Mouse (Mus musculus) embryonic facial prominence, embryonic 13.5 days (tissue): ENCODE data around the gene Gstz1. TPM values are rescaled to one million over a fixed set of nuclear protein-coding genes. Genes with fewer than 3 reads are reported as not detected.

Source experiments
- ATAC-seq: fragments of 200-750 bp; cut with Nextera tagmentation; 2 replicates; pipeline ENCODE4 v1.8.0; 2017; ENCODE audit warnings: low read depth; ENCODE audit not compliant: insufficient number of reproducible peaks, insufficient read depth, low FRiP score, low TSS enrichment
- H3K27ac ChIP-seq: fragments of 300-500 bp; sonication (generic); 2 replicates; pipeline ENCODE4 v1.5.1; 2015; ENCODE audit warnings: moderate library complexity, mild to moderate bottlenecking, inconsistent platforms
- H3K27me3 ChIP-seq: fragments of 300-500 bp; sonication (generic); 2 replicates; pipeline ENCODE4 v1.6.1; 2015; ENCODE audit warnings: mild to moderate bottlenecking, inconsistent platforms
- H3K36me3 ChIP-seq: fragments of 300-500 bp; sonication (generic); 2 replicates; pipeline ENCODE4 v1.6.1; 2015; ENCODE audit warnings: mild to moderate bottlenecking, inconsistent platforms
- H3K4me1 ChIP-seq: fragments of 300-500 bp; sonication (generic); 2 replicates; pipeline ENCODE4 v1.6.1; 2015; ENCODE audit warnings: inconsistent platforms
- H3K4me2 ChIP-seq: fragments of 300-500 bp; sonication (generic); 2 replicates; pipeline ENCODE4 v1.6.1; 2015; ENCODE audit warnings: moderate library complexity, mild to moderate bottlenecking, inconsistent platforms
- H3K4me3 ChIP-seq: fragments of 300-500 bp; sonication (generic); 2 replicates; pipeline ENCODE4 v1.5.1; 2015; ENCODE audit warnings: mild to moderate bottlenecking, inconsistent platforms
- H3K9ac ChIP-seq: fragments of 300-500 bp; sonication (generic); 2 replicates; pipeline ENCODE4 v1.6.1; 2015; ENCODE audit warnings: mild to moderate bottlenecking, inconsistent platforms
- H3K9me3 ChIP-seq: fragments of 300-500 bp; sonication (generic); 2 replicates; pipeline ENCODE4 v1.6.1; 2016; ENCODE audit warnings: inconsistent platforms
- WGBS: fragments of 180-500 bp; shearing (Covaris S2); methylation state at CpG from one replicate; pipeline ENCODE4 v1.1.7; 2015; ENCODE audit warnings: mixed read lengths; 5-methylcytosine and 5-hydroxymethylcytosine counted together
- polyA plus RNA-seq: library from polyadenylated mRNA; unstranded; fragments of >200 nt; fragmentation: Nextera tagmentation; extraction: Ambion mirVana; gene quantifications from 2 replicates; pipeline ENCODE4 v1.2.1, GENCODE M21; 2015

Gstz1 gene
- polyA plus RNA-seq: 29.1 and 32.1 TPM in 2 replicates

DNA sequence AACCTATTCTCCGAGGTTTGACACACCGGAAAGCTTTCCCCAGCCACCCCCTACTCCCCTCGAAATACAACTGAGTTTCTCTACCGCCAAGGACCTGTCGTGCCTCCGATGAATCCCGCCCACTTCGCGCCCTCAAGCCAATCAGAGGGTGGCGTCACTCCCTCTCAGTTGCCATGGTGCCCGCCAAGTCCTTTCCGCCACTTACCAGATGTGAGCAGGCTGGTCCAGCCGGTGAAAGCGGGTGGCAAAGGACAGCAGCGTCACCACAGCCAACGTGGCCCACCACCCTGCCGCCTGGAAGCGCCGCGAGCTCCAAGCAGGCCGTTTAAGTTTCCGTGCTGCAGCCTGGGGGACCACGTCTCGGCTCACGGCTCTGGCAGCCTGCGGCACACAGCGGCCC is at the start of gene Gstz1:
Gstz1 (plus strand) TSS at position 200 of the 400 bp plus-strand sequence.
- Histone ChIP-seq H3K36me3 (peaks cover 8% of the 10 kb centered on the region), H3K27me3 (no peaks in the 10 kb centered on the region), H3K4me1 (peaks cover 15% of the 10 kb centered on the region), H3K27ac (peak within 1 kb of the TSS; percentile 96), H3K4me2 (peak within 1 kb of the TSS; percentile 66), H3K9me3 (no peaks in the 10 kb centered on the region), H3K4me3 (peak within 1 kb of the TSS; percentile 91), H3K9ac (peak within 1 kb of the TSS; percentile 85)
- under 1% methylated on average over 27 of the region's 27 CpGs for WGBS
- ATAC-seq: peak; percentile 85

GRCm38 (mm10) chr12:87100331-87100730 is 46.6 kb upstream of the Gstz1 start:
- no peaks in the 10 kb centered on the region for H3K36me3 ChIP-seq
- 85% methylated on average over 4 of the region's 4 CpGs for WGBS
- H3K27me3 ChIP-seq: peaks cover 43% of the 10 kb centered on the region

DNA sequence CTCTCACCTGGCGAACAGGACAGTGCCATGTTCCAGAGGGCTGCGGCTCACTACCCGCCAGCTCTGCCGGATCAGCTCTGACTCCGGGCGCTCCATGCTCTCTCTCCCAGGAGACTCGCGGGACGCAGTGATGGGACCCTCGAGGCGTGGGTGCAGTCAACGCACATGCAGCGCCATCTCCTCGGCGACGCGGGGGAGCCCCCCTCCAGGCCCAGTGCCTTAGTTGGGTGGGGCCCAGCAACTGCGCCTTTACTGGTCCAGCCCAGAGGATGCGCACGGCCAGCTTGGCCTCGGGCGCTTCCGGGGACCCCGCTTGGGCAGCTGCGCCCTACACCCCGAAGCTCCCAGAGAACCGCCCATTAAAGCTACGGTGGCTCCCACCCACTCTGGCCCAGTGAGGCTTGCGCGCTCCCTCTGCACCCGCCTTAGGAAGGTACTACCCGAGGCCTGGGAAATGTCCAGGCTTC is 44.8 kb upstream of the Gstz1 start, which contains the start of gene Ngb:
Ngb (minus strand) TSS at position 375 of the 467 bp plus-strand sequence.
- ATAC-seq: no peak
- H3K4me3 ChIP-seq: peak within 1 kb of the TSS; percentile 39
- peak within 1 kb of the TSS; percentile 27; the same call in 1 of the 2 replicates for H3K9ac ChIP-seq
- H3K4me1 ChIP-seq: peaks cover 10% of the 10 kb centered on the region
- H3K4me2 ChIP-seq: peak within 1 kb of the TSS; percentile 68
- peaks cover 43% of the 10 kb centered on the region for H3K27me3 ChIP-seq
- H3K36me3 ChIP-seq: no peaks in the 10 kb centered on the region
- no peak within 1 kb of the TSS for H3K27ac ChIP-seq
- WGBS: 2% methylated on average over 32 of the region's 32 CpGs
- H3K9me3 ChIP-seq: no peaks in the 10 kb centered on the region

More at GRCm38 (mm10) chr12:87100331-87100730, 46.6 kb upstream of the Gstz1 start:
- ATAC-seq: no peak
- Histone ChIP-seq H3K4me1 (peaks cover 10% of the 10 kb centered on the region), H3K9ac (no peak overlapping the region), H3K4me2 (no peak overlapping the region), H3K27ac (no peak overlapping the region), H3K9me3 (no peaks in the 10 kb centered on the region), H3K4me3 (no peak overlapping the region)

GRCm38 (mm10) chr12:87103471-87103870 is 43.5 kb upstream of the Gstz1 start:
- H3K36me3 ChIP-seq: peaks cover 3% of the 10 kb centered on the region; the same call in 1 of the 2 replicates
- 87% methylated on average over 4 of the region's 4 CpGs for WGBS
- no peak for ATAC-seq
- H3K9ac ChIP-seq: no peak overlapping the region
- no peak overlapping the region for H3K4me3 ChIP-seq
- peaks cover 10% of the 10 kb centered on the region for H3K4me1 ChIP-seq
- no peak overlapping the region for H3K27ac ChIP-seq
- H3K4me2 ChIP-seq: no peak overlapping the region
- no peaks in the 10 kb centered on the region for H3K9me3 ChIP-seq
- H3K27me3 ChIP-seq: peaks cover 43% of the 10 kb centered on the region

DNA sequence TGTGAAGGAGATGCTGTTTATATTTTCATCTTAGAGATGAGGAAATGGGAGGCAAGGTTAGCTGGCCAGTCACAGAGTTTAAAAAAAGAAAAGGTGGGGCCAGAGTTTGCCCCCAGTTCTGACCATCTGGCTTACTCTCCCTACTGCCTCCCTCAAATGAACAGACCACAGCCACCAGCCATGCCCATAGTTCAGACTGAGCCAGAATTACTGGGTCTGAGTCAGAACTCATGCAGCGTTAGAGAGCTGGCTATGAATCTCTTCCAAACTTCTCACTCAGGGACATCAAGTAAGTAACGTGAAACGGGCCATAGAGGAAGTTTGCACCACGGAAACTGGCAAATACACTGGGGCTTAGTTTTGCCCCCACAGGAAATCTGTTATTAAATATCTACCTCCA is 42.2 kb upstream of the Gstz1 start:
- H3K4me3 ChIP-seq: no peak overlapping the region
- H3K9ac ChIP-seq: no peak overlapping the region
- H3K27me3 ChIP-seq: peaks cover 39% of the 10 kb centered on the region
- H3K36me3 ChIP-seq: peaks cover 16% of the 10 kb centered on the region
- ATAC-seq: no peak
- no peaks in the 10 kb centered on the region for H3K9me3 ChIP-seq
- H3K27ac ChIP-seq: no peak overlapping the region
- no peak overlapping the region for H3K4me2 ChIP-seq
- WGBS: 66% methylated on average over 4 of the region's 4 CpGs
- H3K4me1 ChIP-seq: peaks cover 10% of the 10 kb centered on the region

GRCm38 (mm10) chr12:87107357-87107977 is 39.5 kb upstream of the Gstz1 start:
- 34% methylated on average over 3 of the region's 3 CpGs for WGBS
- ATAC-seq: no peak
- Histone ChIP-seq H3K27ac (no peak overlapping the region), H3K4me3 (no peak overlapping the region), H3K4me2 (no peak overlapping the region), H3K9ac (no peak overlapping the region), H3K36me3 (peaks cover 35% of the 10 kb centered on the region), H3K9me3 (no peaks in the 10 kb centered on the region), H3K27me3 (peaks cover 12% of the 10 kb centered on the region), H3K4me1 (no peaks in the 10 kb centered on the region; the same call in 1 of the 2 replicates)

DNA sequence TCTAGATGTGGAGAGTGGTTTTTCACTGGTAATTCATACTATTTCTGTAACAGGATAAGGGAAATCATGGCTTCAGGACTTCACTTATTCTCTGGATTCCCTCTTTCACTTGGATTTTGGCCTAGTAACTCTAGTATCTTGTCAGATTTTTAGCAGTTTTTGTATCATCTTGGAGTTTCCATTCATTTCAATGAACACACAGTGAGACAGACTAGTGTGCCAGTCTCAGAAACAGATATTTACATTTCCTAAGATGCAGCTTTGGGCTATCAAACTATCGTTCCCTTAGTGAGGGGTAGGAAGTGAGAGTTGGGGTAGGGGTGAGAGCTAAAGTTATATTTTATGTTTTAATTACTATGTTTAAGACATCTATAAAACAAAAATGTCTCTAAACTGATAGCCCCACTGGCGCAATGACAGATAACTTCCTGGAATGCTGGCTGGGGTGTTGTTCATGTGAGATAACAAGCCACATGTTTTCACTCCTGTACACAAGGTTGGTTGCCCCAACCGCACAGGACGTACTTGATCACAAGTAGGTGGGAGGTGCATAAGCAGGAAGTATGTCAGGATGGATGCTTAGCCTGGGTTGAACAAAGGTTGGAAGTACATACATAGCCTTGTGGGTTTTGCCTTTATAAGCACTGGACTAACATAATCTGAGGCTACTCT is 24.9 kb upstream of the Gstz1 start:
- H3K27me3 ChIP-seq: no peaks in the 10 kb centered on the region
- no peak overlapping the region for H3K4me2 ChIP-seq
- H3K27ac ChIP-seq: no peak overlapping the region
- H3K9ac ChIP-seq: no peak overlapping the region
- no peak overlapping the region for H3K4me3 ChIP-seq
- no peaks in the 10 kb centered on the region for H3K9me3 ChIP-seq
- no peaks in the 10 kb centered on the region for H3K4me1 ChIP-seq
- ATAC-seq: no peak
- peaks cover 31% of the 10 kb centered on the region for H3K36me3 ChIP-seq
- WGBS: 95% methylated on average over 4 of the region's 4 CpGs

DNA sequence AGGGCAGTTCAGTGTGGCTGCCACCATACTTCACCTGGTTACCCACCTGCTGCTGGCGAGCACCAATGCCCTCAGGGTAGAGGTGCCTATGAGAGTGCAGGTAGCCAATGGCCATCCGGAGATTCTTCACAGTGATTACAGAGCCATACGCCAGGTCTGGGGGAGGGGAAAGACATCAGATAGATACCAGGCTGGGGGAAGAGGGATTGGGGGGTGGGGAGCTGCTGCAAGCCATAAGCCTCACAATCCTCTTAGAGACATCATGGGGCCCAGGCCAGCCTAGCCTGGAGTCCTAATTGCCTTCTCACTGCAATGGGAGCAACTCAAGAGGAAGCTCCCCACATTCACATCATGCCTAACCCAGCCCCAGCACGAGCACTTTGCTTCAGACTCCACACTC is 19.7 kb upstream of the Gstz1 start:
- Histone ChIP-seq H3K4me1 (no peaks in the 10 kb centered on the region), H3K36me3 (peaks cover 42% of the 10 kb centered on the region), H3K4me2 (no peak overlapping the region), H3K27me3 (no peaks in the 10 kb centered on the region), H3K27ac (no peak overlapping the region), H3K4me3 (no peak overlapping the region), H3K9me3 (no peaks in the 10 kb centered on the region), H3K9ac (no peak overlapping the region)
- ATAC-seq: no peak; the same call in 1 of the 2 replicates
- WGBS: 56% methylated on average over 4 of the region's 4 CpGs

- Histone ChIP-seq H3K4me2 (no peak overlapping the region), H3K9ac (no peak overlapping the region), H3K9me3 (no peaks in the 10 kb centered on the region), H3K36me3 (peaks cover 29% of the 10 kb centered on the region), H3K4me3 (no peak overlapping the region), H3K27me3 (no peaks in the 10 kb centered on the region), H3K27ac (no peak overlapping the region), H3K4me1 (no peaks in the 10 kb centered on the region)
- ATAC-seq: no peak
- WGBS: 89% methylated on average over 4 of the region's 4 CpGs
Observed at GRCm38 (mm10) chr12:87130224-87130623, 16.7 kb upstream of the Gstz1 start.

DNA sequence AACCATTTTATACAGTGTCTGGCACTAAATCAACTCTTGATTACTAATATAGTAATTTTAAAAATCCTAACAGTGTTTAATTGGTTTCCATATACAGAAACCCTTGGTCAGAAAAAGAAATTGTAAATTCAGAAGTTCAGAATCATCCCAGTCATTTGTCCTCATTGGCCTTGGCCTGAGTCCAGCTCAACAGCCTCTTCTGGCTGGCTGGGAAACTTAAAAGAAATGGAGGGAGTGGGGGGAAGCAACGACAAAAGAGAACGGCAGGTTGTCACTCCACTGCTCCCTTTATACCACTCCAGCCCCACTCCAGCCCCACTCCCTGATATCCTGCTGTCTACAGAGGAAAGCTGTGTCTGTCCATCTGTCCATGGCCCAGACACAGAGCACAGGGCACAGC is 15.8 kb upstream of the Gstz1 start:
- WGBS: 80% methylated on average over 2 of the region's 2 CpGs
- no peak overlapping the region for H3K27ac ChIP-seq
- no peak for ATAC-seq
- peaks cover 31% of the 10 kb centered on the region for H3K36me3 ChIP-seq
- H3K9me3 ChIP-seq: no peaks in the 10 kb centered on the region
- H3K9ac ChIP-seq: no peak overlapping the region
- no peak overlapping the region for H3K4me3 ChIP-seq
- H3K4me1 ChIP-seq: no peaks in the 10 kb centered on the region
- no peak overlapping the region for H3K4me2 ChIP-seq
- H3K27me3 ChIP-seq: no peaks in the 10 kb centered on the region

DNA sequence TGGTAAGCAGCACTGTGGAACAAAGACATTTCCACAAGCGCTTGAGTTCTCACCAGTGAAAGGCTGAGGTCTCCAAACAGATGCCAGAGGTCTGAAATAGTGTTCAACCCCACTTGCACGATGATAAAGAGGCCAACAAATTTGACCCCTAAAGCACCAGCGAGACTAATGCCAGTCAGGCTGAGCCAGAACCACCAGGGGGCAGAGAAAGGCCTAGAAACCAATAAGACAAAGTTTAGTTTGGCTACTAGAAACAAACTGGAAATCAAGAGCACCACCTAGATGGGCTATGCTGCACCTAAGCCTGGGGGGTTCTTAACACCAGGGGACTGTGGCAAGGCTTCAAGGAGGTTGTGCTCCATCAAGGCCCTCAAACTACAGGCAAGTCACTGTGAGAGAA is 15.3 kb upstream of the Gstz1 start:
- H3K9me3 ChIP-seq: no peaks in the 10 kb centered on the region
- H3K4me1 ChIP-seq: no peaks in the 10 kb centered on the region
- H3K27me3 ChIP-seq: no peaks in the 10 kb centered on the region
- peaks cover 31% of the 10 kb centered on the region for H3K36me3 ChIP-seq
- H3K27ac ChIP-seq: no peak overlapping the region
- WGBS: 69% methylated on average over 3 of the region's 3 CpGs
- no peak for ATAC-seq
- H3K9ac ChIP-seq: no peak overlapping the region
- no peak overlapping the region for H3K4me3 ChIP-seq
- H3K4me2 ChIP-seq: no peak overlapping the region

- no peak overlapping the region for H3K9ac ChIP-seq
- H3K27me3 ChIP-seq: no peaks in the 10 kb centered on the region
- no peak overlapping the region for H3K4me2 ChIP-seq
- no peaks in the 10 kb centered on the region for H3K9me3 ChIP-seq
- no peak for ATAC-seq
- H3K36me3 ChIP-seq: peaks cover 31% of the 10 kb centered on the region
- H3K4me1 ChIP-seq: no peaks in the 10 kb centered on the region
- WGBS: 90% methylated on average over 6 of the region's 6 CpGs
- H3K4me3 ChIP-seq: no peak overlapping the region
- H3K27ac ChIP-seq: no peak overlapping the region
Observed at GRCm38 (mm10) chr12:87132210-87132609, 14.8 kb upstream of the Gstz1 start.
